Mouse (Mus musculus): ENCODE measurements around the gene Tmem63a. TPM values are rescaled to one million over a fixed set of nuclear protein-coding genes. Genes with fewer than 3 reads are reported as not detected.
"Not testable (repeated sequence)": the region's sequence is repeated elsewhere in the genome, so short reads cannot be mapped to it uniquely, and the experiment has no call there.

Tmem63a gene
- 20.9 and 23.0 TPM in 2 replicates for polyA plus RNA-seq (2015; fragmentation: Nextera tagmentation; extraction: Ambion mirVana)

DNA sequence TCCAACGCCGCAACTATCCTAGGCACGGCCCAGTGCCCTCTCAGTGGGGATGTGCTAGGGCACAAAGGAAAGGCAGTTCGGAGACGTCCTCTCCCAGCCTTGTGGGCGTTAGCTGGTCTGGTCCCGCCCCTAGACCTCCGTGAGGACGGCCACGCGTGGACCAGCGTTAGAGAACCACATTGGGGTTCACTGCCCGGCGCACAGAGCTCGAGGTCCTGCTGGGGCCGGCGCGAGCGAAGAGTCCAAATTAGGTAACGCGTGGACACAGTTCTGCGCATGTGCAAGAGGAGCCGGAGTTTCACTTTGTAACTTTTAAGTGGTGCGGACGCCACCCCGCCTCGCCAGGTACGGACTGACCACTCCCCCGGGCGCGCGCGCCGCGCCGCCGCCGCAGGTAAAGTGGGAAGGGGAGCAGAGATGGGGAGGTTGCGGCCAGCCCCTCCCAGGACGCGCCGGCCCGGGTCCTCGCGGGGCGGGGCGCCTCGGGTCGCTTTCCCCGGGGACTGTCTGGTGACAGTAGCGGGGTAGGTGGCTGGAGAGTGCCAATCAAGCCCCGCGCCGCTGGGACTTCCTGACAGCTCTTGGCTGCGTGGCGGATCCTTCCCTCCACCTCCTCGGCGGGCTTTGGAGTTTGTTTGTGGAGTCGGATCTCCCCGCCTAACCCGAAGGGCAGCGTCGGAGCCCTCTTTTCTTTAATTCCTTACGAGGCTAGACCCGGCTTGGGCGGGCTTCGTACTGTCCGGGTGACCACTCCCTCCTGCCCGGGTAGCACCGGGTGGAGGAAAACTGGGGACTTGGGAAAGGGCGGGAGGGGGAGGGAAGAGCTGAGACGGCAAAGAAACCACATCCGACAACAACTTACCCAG is at the start of gene Tmem63a:
Gene Tmem63a (plus strand): TSS at position 179 of the 866 bp plus-strand sequence.
- under 1% methylated on average over 72 of the region's 73 CpGs for WGBS
- Histone ChIP-seq H3K4me3 (replicated peaks) (peak within 1 kb of the TSS; percentile 71), H3K4me2 (peak within 1 kb of the TSS; percentile 85), H3K4me1 (peaks cover 48% of the 10 kb centered on the region), H3K27me3 (replicated peaks) (no peaks in the 10 kb centered on the region), H3K27ac (peak within 1 kb of the TSS; percentile 92), H3K36me3 (no peaks in the 10 kb centered on the region; the same call in 1 of the 2 replicates), H3K9ac (peak within 1 kb of the TSS; percentile 70), H3K9me3 (no peaks in the 10 kb centered on the region)
- ATAC-seq (ENCODE audit: insufficient read depth, low FRiP score, low read depth), result peak; percentile 60

DNA sequence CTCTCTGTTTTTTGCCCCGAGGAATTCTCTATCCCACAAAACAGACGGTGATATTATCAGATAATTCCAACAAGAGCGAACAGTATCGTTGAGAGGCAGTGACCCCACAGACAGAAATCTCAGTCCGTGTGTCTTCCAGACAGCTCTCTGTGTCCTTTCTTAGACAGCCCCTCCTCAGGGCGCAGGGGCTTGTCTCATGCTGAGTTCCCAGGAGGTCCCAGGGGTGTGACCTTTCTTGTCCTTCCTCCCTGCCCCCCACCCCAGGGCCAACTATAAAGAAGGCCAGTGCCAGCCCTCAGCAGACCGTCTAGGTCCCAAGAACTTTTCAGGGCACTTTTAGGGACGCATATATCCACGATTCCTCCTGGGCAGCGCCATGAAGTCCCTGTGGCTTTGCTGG is 49.3 kb upstream of the Tmem63a start, which contains the start of gene Lefty2:
Gene Lefty2 (plus strand): TSS at position 301 of the 400 bp plus-strand sequence.
- no peak within 1 kb of the TSS for H3K4me2 ChIP-seq
- WGBS, result 62% methylated on average over 10 of the region's 10 CpGs
- H3K9me3 ChIP-seq, result no peaks in the 10 kb centered on the region
- H3K36me3 ChIP-seq, result no peaks in the 10 kb centered on the region
- H3K9ac ChIP-seq, result no peak within 1 kb of the TSS
- no peak within 1 kb of the TSS for H3K27ac ChIP-seq
- H3K27me3 ChIP-seq (replicated peaks), result peaks cover 27% of the 10 kb centered on the region
- ATAC-seq (ENCODE audit: insufficient read depth, low FRiP score, low read depth), result no peak
- H3K4me1 ChIP-seq, result no peaks in the 10 kb centered on the region
- H3K4me3 ChIP-seq (replicated peaks), result no peak within 1 kb of the TSS

DNA sequence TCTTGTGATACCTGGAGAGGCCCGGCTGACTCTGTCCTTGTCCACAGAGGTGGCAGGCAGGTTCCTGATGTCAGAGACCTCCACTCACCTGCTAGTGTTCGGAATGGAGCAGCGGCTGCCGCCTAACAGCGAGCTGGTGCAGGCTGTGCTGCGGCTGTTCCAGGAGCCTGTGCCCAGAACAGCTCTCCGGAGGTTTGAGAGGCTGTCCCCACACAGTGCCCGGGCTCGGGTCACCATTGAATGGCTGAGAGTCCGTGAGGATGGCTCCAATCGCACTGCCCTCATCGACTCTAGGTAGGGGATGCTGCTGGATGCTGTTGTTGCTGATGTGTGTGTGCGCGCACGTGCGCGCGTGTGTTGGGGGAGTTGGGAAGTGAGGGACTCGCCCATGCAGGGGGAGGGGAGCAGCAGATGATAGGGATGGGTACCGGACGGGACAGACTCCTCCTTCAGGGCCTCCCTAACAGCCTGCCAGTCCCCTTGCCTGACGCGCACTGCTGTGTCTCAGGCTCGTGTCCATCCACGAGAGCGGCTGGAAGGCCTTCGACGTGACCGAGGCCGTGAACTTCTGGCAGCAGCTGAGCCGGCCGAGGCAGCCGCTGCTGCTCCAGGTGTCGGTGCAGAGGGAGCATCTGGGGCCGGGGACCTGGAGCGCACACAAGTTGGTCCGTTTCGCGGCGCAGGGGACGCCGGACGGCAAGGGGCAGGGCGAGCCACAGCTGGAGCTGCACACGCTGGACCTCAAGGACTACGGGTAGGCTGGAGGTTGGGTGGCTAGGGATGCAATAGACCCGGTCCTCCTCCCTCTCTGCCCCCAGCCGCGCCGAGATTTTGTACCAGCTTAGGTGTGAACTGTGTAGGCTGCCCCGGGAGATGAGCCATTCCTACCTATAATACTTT is 47.8 kb upstream of the Tmem63a start:
- not testable (repeated sequence) for H3K4me1 ChIP-seq, H3K9me3 ChIP-seq, H3K9ac ChIP-seq, H3K27ac ChIP-seq, H3K36me3 ChIP-seq
- peak; percentile 36; the same call in 1 of the 2 replicates for ATAC-seq (ENCODE audit: insufficient read depth, low FRiP score, low read depth)
- peaks cover 27% of the 10 kb centered on the region for H3K27me3 ChIP-seq (replicated peaks)
- 6% methylated on average over 46 of the region's 51 CpGs for WGBS
- peak overlapping the region; percentile 35 for H3K4me2 ChIP-seq
- H3K4me3 ChIP-seq (replicated peaks), result peak overlapping the region; percentile 16

DNA sequence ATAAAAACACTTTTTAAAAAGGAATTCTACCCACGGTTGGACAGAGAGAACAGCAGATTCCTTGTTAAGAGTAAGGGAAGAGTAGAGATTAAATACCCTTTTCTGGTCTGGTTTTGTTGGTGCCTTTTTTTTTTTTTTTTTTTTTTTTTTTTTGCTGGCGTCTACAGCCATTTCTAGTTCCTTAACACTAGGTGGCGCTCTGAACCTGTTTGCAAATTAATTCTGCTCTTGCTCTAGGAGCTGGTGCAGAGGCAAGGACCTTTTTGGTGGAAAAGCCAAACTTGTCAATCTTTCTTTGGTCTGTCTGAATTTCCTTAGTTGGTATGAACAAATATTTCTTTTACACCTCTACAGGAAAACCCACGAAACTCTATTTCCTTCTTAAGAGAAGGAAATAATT is 41.0 kb upstream of the Tmem63a start:
- Histone ChIP-seq H3K4me2 (no peak overlapping the region), H3K27me3 (replicated peaks) (no peaks in the 10 kb centered on the region), H3K36me3 (peaks cover 2% of the 10 kb centered on the region), H3K27ac (no peak overlapping the region), H3K4me3 (replicated peaks) (no peak overlapping the region), H3K9ac (no peak overlapping the region), H3K9me3 (no peaks in the 10 kb centered on the region), H3K4me1 (peaks cover 17% of the 10 kb centered on the region)
- WGBS, result 2% methylated on average over 4 of the region's 4 CpGs
- ATAC-seq (ENCODE audit: insufficient read depth, low FRiP score, low read depth), result no peak

DNA sequence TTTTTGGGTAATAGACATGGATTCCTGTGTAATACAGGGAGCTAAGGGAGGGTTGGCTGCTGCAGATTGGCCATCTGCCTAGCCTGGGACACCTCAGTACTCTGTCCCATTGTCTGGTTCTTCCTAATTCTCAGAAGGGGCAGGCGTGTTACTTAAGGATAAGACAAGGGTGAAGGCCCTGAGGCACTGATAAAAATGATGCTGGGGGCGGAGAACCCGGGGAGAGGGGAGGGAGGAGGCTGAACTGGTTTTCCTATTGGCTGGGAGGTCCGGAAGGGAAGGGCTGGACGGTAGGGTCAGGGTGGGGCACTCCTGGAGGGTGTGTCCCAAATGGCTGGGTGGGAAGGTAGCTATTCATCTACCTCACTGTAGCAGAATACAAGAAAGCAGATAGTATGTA is 39.2 kb upstream of the Tmem63a start:
- H3K4me1 ChIP-seq, result peaks cover 19% of the 10 kb centered on the region
- no peaks in the 10 kb centered on the region for H3K27me3 ChIP-seq (replicated peaks)
- peak; percentile 82 for ATAC-seq (ENCODE audit: insufficient read depth, low FRiP score, low read depth)
- no peak overlapping the region for H3K9ac ChIP-seq
- no peak overlapping the region for H3K4me2 ChIP-seq
- peaks cover 18% of the 10 kb centered on the region for H3K36me3 ChIP-seq
- H3K9me3 ChIP-seq, result no peaks in the 10 kb centered on the region
- no peak overlapping the region for H3K4me3 ChIP-seq (replicated peaks)
- no peak overlapping the region for H3K27ac ChIP-seq
- 28% methylated on average over 5 of the region's 5 CpGs for WGBS

DNA sequence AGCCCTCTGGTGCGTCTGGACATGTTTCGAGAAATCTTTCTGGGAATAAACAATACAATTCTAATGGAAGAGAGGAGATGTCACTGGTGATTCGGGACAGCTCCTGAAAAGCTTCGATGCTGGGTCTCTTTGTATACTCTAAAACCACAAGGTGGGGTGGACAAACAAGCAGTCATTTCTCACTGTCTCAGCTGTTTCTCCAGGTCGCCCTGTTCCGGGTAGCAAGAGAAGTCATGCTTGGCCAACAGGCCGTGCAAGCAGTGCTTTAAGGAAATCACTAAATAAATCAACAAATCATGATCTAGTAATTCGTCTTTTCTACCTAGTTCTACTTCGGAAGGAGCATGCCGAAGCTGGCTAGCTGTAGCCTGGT is 38.5 kb upstream of the Tmem63a start:
- Histone ChIP-seq H3K4me2 (peak overlapping the region; percentile 66), H3K4me3 (replicated peaks) (peak overlapping the region; percentile 68), H3K27ac (peak overlapping the region; percentile 84), H3K9ac (no peak overlapping the region), H3K4me1 (peaks cover 19% of the 10 kb centered on the region), H3K36me3 (peaks cover 20% of the 10 kb centered on the region), H3K27me3 (replicated peaks) (no peaks in the 10 kb centered on the region), H3K9me3 (no peaks in the 10 kb centered on the region)
- no peak for ATAC-seq (ENCODE audit: insufficient read depth, low FRiP score, low read depth)
- 25% methylated on average over 10 of the region's 10 CpGs for WGBS

DNA sequence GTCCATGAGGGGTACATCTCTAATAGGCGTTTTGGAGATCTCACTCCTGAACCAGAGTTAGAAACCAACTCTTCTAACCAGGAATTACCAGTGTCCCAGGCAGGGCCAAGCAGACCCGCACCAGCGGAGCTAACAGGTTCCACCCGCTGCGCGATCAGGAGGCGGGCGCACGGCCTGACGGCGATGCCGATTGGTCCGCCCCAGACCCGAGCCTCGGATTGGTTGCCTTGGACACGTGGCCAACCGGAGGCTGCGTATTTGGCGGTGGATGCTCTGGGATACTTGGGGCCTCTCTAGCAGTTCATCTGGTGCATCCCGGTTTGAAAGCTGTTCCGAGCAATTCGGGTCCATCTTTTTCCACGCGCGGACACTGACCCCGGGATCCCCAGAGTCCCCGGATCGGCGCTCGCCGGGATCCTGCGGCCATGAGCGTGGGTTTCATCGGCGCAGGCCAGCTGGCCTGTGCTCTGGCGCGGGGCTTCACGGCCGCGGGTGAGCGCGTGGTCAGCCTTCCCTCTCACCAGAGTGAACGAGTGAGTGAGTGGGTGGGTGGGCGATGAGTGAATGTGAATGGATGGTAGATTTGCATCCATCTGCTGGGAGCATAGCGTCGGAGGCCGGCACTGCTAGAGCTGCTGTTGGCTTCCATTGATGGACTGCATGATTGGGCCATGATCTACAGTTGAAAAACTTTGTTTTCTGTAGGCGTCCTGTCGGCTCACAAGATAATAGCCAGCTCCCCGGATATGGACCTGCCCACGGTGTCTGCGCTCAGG is 37.9 kb upstream of the Tmem63a start, which contains the start of gene Pycr2:
Gene Pycr2 (plus strand): TSS at position 255 of the 776 bp plus-strand sequence.
- no peaks in the 10 kb centered on the region for H3K27me3 ChIP-seq (replicated peaks)
- peaks cover 20% of the 10 kb centered on the region for H3K36me3 ChIP-seq
- peaks cover 19% of the 10 kb centered on the region for H3K4me1 ChIP-seq
- no peaks in the 10 kb centered on the region for H3K9me3 ChIP-seq
- peak within 1 kb of the TSS; percentile 68 for H3K4me3 ChIP-seq (replicated peaks)
- peak within 1 kb of the TSS; percentile 84 for H3K27ac ChIP-seq
- WGBS, result under 1% methylated on average over 52 of the region's 52 CpGs
- ATAC-seq (ENCODE audit: insufficient read depth, low FRiP score, low read depth), result peak; percentile 95
- H3K9ac ChIP-seq, result peak within 1 kb of the TSS; percentile 64
- peak within 1 kb of the TSS; percentile 66 for H3K4me2 ChIP-seq

DNA sequence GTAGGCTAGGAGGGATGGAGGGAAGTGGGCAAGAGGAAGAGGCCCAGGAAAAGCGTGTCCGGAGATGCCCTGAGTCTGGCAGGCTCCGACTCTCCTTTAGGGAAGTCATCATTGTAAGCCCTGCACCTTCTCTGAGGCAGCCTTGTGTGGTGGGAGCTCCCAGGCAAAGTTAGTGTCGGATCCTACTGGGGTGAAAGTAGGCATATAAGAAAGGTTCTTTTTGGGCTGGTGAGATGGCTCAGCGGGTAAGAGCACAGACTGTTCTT is 37.4 kb upstream of the Tmem63a start:
- H3K27ac ChIP-seq, result peak overlapping the region; percentile 81
- H3K27me3 ChIP-seq (replicated peaks), result no peaks in the 10 kb centered on the region
- peak overlapping the region; percentile 66 for H3K4me2 ChIP-seq
- no peak for ATAC-seq (ENCODE audit: insufficient read depth, low FRiP score, low read depth)
- H3K9ac ChIP-seq, result peak overlapping the region; percentile 64
- H3K4me1 ChIP-seq, result peaks cover 19% of the 10 kb centered on the region
- WGBS, result 3% methylated on average over 5 of the region's 5 CpGs
- H3K36me3 ChIP-seq, result peaks cover 20% of the 10 kb centered on the region
- peak overlapping the region; percentile 68 for H3K4me3 ChIP-seq (replicated peaks)
- H3K9me3 ChIP-seq, result no peaks in the 10 kb centered on the region

DNA sequence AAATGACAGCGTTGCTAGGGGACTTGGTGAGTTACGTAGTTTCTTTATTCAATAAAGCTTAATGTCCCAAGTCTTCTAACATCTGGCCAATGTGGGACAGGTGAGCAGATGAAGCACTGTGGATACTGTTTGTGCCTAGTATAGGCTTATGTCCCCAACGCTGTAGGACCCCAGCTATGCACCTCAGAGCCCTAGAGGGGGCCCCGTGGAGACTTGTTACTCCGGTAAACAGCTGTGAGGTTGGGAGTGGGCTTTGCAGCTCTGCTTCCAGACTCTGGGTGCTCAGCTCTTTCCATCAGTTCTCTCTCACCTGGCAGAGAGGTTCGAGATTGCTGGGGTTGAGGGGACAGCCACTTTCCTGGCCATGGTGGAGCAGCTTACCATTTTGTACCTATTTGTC is 36.8 kb upstream of the Tmem63a start:
- 0 out of 2 replicates have a peak overlapping the region, but pooled peaks have one; percentile 12 for H3K9ac ChIP-seq
- no peaks in the 10 kb centered on the region for H3K9me3 ChIP-seq
- H3K4me1 ChIP-seq, result peaks cover 19% of the 10 kb centered on the region
- no peak overlapping the region for H3K27ac ChIP-seq
- H3K4me3 ChIP-seq (replicated peaks), result peak overlapping the region; percentile 68
- no peaks in the 10 kb centered on the region for H3K27me3 ChIP-seq (replicated peaks)
- WGBS, result 62% methylated on average over 6 of the region's 6 CpGs
- peak overlapping the region; percentile 66 for H3K4me2 ChIP-seq
- ATAC-seq (ENCODE audit: insufficient read depth, low FRiP score, low read depth), result no peak
- peaks cover 20% of the 10 kb centered on the region for H3K36me3 ChIP-seq

DNA sequence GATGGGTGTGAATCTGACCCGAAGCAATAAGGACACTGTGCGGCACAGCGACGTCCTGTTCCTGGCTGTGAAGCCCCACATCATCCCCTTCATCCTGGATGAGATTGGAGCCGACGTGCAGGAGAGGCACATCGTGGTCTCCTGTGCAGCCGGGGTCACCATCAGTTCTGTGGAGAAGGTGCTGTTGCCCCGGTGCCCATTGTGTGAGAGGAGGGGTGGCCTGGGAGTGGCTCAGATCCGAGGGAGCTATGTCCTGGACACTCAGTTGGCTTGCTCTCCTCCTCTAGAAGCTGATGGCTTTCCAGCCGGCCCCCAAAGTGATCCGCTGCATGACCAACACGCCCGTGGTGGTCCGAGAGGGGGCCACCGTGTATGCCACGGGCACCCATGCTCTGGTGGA is 36.3 kb upstream of the Tmem63a start:
- WGBS, result 90% methylated on average over 17 of the region's 17 CpGs
- Histone ChIP-seq H3K9me3 (no peaks in the 10 kb centered on the region), H3K27ac (no peak overlapping the region), H3K4me2 (peak overlapping the region; percentile 66), H3K27me3 (replicated peaks) (no peaks in the 10 kb centered on the region), H3K4me3 (replicated peaks) (peak overlapping the region; percentile 68; the same call in 1 of the 2 replicates), H3K9ac (no peak overlapping the region), H3K4me1 (peaks cover 19% of the 10 kb centered on the region), H3K36me3 (peaks cover 20% of the 10 kb centered on the region)
- ATAC-seq (ENCODE audit: insufficient read depth, low FRiP score, low read depth), result no peak

DNA sequence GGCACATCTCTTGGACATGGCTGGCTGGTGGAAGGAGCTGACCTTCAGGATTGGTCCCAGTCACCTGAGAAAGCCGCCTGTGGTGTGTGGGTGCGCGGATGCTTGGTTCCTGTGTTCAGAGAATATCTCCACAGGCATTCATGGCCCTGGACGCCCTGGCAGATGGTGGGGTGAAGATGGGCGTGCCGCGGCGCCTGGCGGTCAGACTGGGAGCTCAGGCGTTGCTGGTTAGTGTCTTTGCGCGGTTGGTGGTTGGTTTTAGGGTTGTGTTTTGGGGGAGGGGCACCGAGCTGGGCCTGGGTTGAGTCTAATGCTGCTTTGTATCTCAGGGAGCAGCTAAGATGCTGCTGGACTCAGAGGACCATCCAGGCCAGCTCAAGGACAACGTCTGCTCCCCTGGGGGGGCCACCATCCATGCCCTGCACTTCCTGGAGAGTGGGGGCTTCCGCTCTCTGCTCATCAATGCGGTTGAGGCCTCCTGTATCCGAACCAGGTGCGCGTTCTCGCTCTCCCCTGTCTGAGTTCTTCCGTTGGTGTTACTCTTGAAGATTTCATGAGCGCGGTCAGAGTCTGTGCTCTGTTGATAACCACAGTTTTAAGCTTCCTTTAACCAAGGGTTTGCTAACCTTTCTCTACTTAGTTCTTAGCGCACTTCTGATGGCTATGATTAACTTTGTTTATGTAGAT is 35.5 kb upstream of the Tmem63a start:
- peaks cover 20% of the 10 kb centered on the region for H3K36me3 ChIP-seq
- ATAC-seq (ENCODE audit: insufficient read depth, low FRiP score, low read depth), result no peak
- H3K27me3 ChIP-seq (replicated peaks), result no peaks in the 10 kb centered on the region
- peaks cover 19% of the 10 kb centered on the region for H3K4me1 ChIP-seq
- WGBS, result 90% methylated on average over 24 of the region's 24 CpGs
- no peak overlapping the region for H3K4me2 ChIP-seq
- no peak overlapping the region for H3K4me3 ChIP-seq (replicated peaks)
- H3K9me3 ChIP-seq, result no peaks in the 10 kb centered on the region
- H3K9ac ChIP-seq, result no peak overlapping the region
- no peak overlapping the region for H3K27ac ChIP-seq
